Mouse (Mus musculus): ENCODE measurements around the gene Rad9b.

The Rad9b gene

DNA sequence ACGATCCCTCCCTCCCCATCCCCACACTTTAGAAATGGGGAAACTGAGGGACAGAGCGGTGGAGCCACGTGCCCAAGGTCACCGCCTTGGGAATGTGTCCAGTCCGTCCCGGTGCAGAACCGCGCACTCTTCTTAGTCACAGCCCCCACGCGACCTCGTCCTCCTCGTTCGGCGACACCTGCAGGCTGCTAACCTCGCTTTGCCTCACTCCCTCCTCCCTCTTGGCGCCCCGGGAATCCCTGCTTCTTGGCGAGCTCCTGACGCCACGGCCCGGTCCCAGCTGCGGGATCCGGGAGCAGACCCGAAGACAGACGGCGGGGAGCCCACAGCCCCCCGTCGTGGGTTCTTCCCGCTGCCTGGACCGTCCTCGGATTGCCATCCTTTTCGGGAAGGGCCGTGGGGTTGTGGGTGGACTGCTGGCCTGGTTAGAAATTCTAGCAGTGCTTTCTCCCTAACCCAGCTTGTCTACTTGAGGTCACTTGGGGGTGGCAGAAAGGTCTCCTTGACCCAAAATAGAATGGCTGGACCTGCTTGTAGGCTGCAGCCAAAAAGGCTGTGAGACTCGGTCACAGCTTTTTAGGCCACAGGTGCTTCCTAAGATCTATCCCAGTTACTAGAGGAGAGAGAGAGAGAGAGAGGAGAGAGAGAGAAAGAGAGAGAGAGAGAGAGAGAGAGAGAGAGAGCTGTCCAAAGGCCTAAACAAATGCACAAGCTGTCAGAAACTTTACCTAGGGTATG is 68.8 kb downstream of the Rad9b start:
- in situ Hi-C loops (cut with MboI, MseI): no loop called here

DNA sequence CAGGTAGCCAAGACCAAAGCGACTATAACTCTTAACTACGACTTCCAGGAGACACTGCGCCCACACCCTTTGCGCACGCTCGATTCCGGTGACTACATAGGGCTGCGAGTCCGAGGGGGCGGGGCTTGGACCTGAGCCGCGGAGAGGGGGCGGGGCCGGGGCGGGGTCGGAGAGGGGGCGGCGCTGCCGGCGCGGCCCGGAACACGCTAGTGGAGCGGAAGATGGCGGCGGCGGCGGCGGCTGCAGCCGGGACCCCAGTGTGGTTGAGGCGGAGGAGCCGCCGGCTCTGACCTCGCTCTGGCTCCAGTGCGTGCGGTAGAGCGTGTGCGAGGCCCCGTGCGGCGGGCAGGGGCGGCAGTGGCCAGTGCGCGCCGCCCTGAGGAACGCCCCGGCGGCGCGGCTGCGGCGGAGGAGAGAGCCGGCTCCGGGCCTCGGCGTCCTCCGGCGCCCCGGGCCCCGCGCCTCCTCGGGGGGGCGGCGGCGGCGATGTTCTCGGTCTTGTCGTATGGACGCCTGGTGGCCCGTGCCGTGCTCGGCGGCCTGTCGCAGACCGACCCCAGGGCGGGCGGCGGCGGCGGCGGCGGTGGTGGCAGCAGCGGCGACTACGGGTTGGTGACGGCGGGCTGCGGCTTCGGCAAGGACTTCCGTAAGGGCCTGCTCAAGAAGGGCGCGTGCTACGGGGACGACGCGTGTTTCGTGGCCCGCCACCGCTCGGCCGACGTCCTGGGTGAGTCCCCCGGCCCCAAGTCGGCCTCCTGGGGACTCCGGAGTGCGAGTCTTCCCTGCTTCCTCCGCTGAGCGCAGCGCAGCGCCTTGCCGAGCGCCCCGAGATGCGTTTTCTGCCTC is 69.6 kb downstream of the Rad9b start, which contains the start of gene Pptc7:
Gene Pptc7, plus strand, starts transcription at position 183 of the 846 bp plus-strand sequence.
- in situ Hi-C loops (cut with MboI, MseI): no loop called here

DNA sequence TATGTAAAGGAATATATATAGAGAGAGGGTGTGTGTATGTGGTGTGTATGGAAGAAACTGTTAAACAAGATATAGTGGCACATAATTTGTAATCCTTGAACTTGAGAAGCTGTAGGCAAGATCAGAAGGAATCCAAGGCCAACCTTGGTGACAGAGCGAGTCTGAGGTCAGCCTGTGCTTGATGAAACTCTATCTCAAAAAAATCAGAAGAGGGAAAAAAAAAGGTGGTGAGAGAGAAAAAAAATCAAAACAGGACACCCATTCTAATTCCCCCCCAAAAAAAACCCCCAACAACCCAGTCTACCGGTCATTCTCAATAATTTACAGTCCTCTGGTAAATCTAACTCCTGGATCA is 70.2 kb downstream of the Rad9b start:
- in situ Hi-C loops (cut with MboI, MseI): no loop called here

GRCm38 (mm10) chr5:122280827-122281462 is 73.1 kb downstream of the Rad9b start:
- in situ Hi-C loops (cut with MboI, MseI): no loop called here

- in situ Hi-C loops (cut with MboI, MseI): no loop called here
Measured at GRCm38 (mm10) chr5:122280422-122280826, 73.6 kb downstream of the Rad9b start.

DNA sequence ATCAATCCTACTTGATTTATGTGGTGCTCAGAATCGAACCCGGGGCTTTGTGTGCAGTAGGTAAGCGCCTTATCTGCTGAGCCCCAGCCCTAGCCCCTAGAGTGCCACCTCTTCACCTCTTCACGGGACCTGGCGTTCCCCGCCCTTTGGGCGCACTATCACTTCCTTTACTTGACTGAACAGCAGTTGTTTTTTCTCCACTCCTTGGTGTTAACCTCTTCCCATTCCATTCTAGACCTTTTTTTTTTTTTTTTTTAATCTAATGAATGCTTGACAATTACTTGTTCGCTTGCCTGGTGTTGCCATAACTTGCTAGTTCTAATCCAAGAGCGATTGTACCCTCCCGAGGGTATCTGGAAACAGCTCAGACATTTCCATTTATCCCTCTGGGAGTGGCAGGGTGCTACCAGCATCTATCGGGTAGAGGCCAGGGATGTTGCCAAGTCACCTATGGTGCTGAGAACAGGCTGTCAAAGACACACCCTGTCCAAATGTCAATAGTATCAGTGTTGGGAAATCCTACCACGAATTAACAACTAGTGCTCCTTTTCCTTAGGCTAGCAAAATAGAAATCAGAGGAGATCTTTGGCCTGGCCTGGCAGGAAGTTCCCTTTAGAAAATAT is 74.1 kb downstream of the Rad9b start:
- in situ Hi-C loops (cut with MboI, MseI): no loop called here

DNA sequence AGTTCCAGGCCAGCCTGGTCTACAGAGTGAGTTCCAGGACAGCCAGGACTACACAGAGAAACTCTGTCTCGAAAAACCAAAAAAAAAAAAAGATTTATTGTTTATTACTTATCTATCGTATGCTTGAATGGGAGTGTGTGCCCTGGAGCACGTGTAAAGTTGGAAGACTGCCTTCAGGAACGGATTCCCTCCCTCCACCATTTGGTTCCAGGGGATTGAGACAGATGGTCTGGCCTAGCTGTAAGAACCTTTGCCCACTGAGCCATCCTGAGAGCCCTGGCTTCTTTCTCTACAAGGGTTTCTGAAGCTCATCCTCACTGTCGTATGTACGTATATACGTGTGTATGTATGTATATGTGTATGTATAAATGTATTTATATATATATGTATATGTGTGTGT is 75.1 kb downstream of the Rad9b start:
- in situ Hi-C loops (cut with MboI, MseI): no loop called here

GRCm38 (mm10) chr5:122274785-122275184 is 79.2 kb downstream of the Rad9b start:
- in situ Hi-C loops (cut with MboI, MseI): loop anchor here in 1 of 2 experiments (5.0 kb wide), 1 partner anchor 43 kb away; no protein-coding TSS in a partner anchor

Measured in T-helper 17 cell (primary cell).